Mouse (Mus musculus): ENCODE data around the gene Rnasel. TPM values are rescaled to one million over a fixed set of nuclear protein-coding genes. Genes with fewer than 3 reads are reported as not detected.
A peak's percentile ranks its signal among the peaks of the same experiment; 100 is the strongest.

Rnasel gene
- total and polyA plus RNA-seq, 3 experiments: 8.4 to 18.8 (median 9.2) TPM

DNA sequence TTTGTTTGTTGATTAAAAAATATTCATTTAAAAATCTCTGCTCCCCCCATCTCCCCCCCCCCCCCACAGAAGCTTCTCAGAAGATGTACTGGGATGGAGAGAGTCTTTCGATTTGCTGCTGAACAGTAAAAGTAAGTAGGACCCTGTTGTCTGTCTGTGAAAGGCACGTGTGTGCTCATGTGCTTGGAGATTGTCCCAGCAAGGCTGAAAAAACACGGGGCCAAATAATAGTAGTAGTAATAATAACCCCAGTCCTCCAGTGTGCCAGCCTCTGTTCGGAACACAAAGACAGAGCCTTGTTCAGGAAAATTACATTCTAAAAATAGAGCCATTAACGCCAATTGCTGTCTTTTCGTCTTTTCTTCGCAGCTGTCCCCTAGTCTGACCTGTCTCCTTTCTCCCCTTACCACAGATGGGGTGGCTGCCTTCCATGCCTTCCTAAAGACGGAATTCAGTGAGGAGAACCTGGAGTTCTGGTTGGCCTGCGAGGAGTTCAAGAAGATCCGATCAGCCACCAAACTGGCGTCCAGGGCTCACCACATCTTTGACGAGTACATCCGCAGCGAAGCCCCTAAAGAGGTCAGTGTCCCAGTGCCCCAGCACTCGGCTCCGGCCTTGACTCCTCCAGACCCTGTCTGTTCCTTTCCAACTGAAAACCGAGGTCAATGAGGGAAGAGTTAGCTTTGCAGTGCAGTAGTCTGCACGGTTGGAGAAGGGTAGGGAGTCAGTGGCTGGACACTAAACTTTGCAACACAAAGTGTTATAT is 7.5 kb upstream of the Rnasel start:
- Histone ChIP-seq H3K27ac (ENCODE audit: insufficient read depth, low read depth) (no peak overlapping the region), H3K9ac (ENCODE audit: insufficient read depth, low read depth) (no peak overlapping the region), H3K4me2 (ENCODE audit: insufficient read depth, low read depth, poor library complexity, severe bottlenecking) (no peak overlapping the region), H3K9me3 (replicated peaks; ENCODE audit: low read length) (no peaks in the 10 kb centered on the region), H3K36me3 (replicated peaks in 1 of 2; ENCODE audit: control insufficient read depth in 1 of 2, insufficient read depth in 1 of 2, low read length in 1 of 2) (no peaks in the 10 kb centered on the region), H3K27me3 (replicated peaks) (no peaks in the 10 kb centered on the region), H3K4me1 (ENCODE audit: control insufficient read depth in 1 of 2, insufficient read depth in 2 of 2) (no peaks in the 10 kb centered on the region), H3K4me3 (replicated peaks in 1 of 3; ENCODE audit: low read depth in 2 of 3, low read length in 2 of 3, poor library complexity in 1 of 3) (no peak overlapping the region), H3K79me2 (replicated peaks; ENCODE audit: control insufficient read depth, extremely low read depth, insufficient read depth, poor library complexity, severe bottlenecking) (no peaks in the 10 kb centered on the region)
- dilution Hi-C loops (cut with MboI; ENCODE audit: extremely low pct_ligation_motif_present, extremely low pct_unique_long_range_greater_than_20kb, low sequenced_read_pairs): no loop called here
- TF ChIP-seq POLR2AphosphoS2 (IDR thresholded peaks at IDR 0.05; ENCODE audit: low read depth, low read length): no peak
- no peak for TF ChIP-seq ETS1 (conservative IDR thresholded peaks at IDR 0.05; ENCODE audit: low read depth, low read length)
- TF ChIP-seq USF2 (conservative IDR thresholded peaks at IDR 0.05; ENCODE audit: low read depth, low read length): no peak
- TF ChIP-seq EP300 (IDR thresholded peaks at IDR 0.05; ENCODE audit: low read length): no peak
- TF ChIP-seq IRF4 (IDR thresholded peaks at IDR 0.05; ENCODE audit: low read depth, low read length): no peak
- TF ChIP-seq MAX (IDR thresholded peaks at IDR 0.05; ENCODE audit: low read length): no peak
- no peak for DNase-seq (ENCODE audit: extremely low read depth)
- in situ Hi-C loops (cut with MboI; ENCODE audit: low pct_ligation_motif_present, low pct_unique_long_range_greater_than_20kb, low sequenced_read_pairs): no loop called here

DNA sequence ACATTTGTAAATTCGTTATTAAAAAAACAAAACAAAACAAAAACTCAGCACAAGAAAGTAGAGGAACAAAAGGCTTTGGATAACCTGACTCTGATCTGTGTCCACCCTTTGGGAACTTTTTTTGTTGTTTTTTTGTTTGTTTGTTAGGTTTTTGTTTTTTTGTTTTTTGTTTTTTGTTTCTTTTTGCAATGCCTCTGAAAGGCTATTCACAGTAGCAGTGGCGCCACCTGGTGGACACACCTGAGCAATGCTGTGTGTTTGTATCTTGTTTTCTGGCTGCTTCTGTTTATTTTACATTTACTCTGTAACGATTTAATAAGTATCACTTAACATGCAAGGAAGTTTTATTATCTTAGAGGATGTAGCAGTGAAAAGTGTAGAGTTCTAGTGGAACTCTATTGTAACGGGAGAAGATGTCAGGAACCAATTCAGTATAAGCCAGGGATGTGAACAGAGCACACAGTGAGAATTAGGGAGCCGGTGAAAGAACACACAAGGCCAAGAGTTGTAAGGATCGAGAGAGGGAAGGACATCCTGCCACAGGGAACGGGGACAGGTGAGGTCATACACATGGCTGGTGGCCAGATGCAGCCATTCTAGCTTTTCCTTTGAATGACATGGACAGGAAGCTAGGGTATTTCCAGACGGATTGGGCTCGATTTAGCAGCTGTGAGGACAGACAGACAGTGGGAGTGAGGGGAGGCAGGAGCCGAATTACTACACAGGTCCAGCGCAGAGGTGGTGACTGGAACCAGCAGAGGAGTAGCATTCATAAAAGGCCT is 6.7 kb upstream of the Rnasel start:
- no peaks in the 10 kb centered on the region for H3K36me3 ChIP-seq (replicated peaks in 1 of 2; ENCODE audit: control insufficient read depth in 1 of 2, insufficient read depth in 1 of 2, low read length in 1 of 2)
- no peak overlapping the region for H3K4me2 ChIP-seq (ENCODE audit: insufficient read depth, low read depth, poor library complexity, severe bottlenecking)
- H3K27ac ChIP-seq (ENCODE audit: insufficient read depth, low read depth): no peak overlapping the region
- H3K9me3 ChIP-seq (replicated peaks; ENCODE audit: low read length): no peaks in the 10 kb centered on the region
- peaks cover 0 to 4% of the 10 kb centered on the region in 2 experiments; a peak in 1 of 4 replicates for H3K4me1 ChIP-seq (ENCODE audit: control insufficient read depth in 1 of 2, insufficient read depth in 2 of 2)
- no peak overlapping the region for H3K4me3 ChIP-seq (replicated peaks in 1 of 3; ENCODE audit: low read depth in 2 of 3, low read length in 2 of 3, poor library complexity in 1 of 3)
- peak; percentile 62 for DNase-seq (ENCODE audit: extremely low read depth)
- in situ Hi-C loops (cut with MboI; ENCODE audit: low pct_ligation_motif_present, low pct_unique_long_range_greater_than_20kb, low sequenced_read_pairs): no loop called here
- H3K79me2 ChIP-seq (replicated peaks; ENCODE audit: control insufficient read depth, extremely low read depth, insufficient read depth, poor library complexity, severe bottlenecking): no peaks in the 10 kb centered on the region
- TF ChIP-seq SMC3 (IDR thresholded peaks at IDR 0.05; ENCODE audit: low read depth, low read length): peak; percentile 99
- peak; percentile 94 for TF ChIP-seq ZC3H11A (IDR thresholded peaks at IDR 0.05; ENCODE audit: low read depth, low read length)
- TF ChIP-seq EP300 (IDR thresholded peaks at IDR 0.05; ENCODE audit: low read length): no peak
- TF ChIP-seq RAD21 (IDR thresholded peaks at IDR 0.05; ENCODE audit: low read depth, low read length): peak; percentile 96
- no peak for TF ChIP-seq GABPA (IDR thresholded peaks at IDR 0.05; ENCODE audit: insufficient replicate concordance, low read depth, low read length)
- peak; percentile 83 to 94 for TF ChIP-seq CTCF (conservative IDR thresholded peaks at IDR 0.05 in 1 of 2, IDR thresholded peaks at IDR 0.05 in 1 of 2; ENCODE audit: low read depth in 2 of 2, low read length in 2 of 2)
- no peak overlapping the region for H3K9ac ChIP-seq (ENCODE audit: insufficient read depth, low read depth)
- H3K27me3 ChIP-seq (replicated peaks): no peaks in the 10 kb centered on the region
- dilution Hi-C loops (cut with MboI; ENCODE audit: extremely low pct_ligation_motif_present, extremely low pct_unique_long_range_greater_than_20kb, low sequenced_read_pairs): no loop called here

Measured in CH12.LX (cell line).